ENCODE assay signal across 13 mouse cellular contexts in genomic region chr11:108149187-108149586, GRCm38 (mm10).
DNase-seq lines count a peak whose midpoint lies in the region; ATAC-seq and TF ChIP-seq lines count a peak whose summit lies in the region.
"Had no signal": no experiment of that assay in that cellular context is flagged by ENCODE, and none has a peak within 500 bp of the region (broad histone marks: within the 10 kb centered on the region; RNA-seq: fewer than 3 reads in every experiment).

No protein-coding gene starts in this region.

- TF ChIP-seq CTCF in lung, embryonic 14.5 days (IDR thresholded peaks at IDR 0.05; ENCODE audit: low read depth), result no peak

- peaks cover 82% of the 10 kb centered on the region for H3K4me1 ChIP-seq in heart, embryonic 12.5 days (replicated peaks)
- H3K4me1 ChIP-seq in lung, embryonic 14.5 days (ENCODE audit: insufficient read depth), result peaks cover 18% of the 10 kb centered on the region
- H3K4me1 ChIP-seq in liver, embryonic 11.5 days (replicated peaks; ENCODE audit: control insufficient read depth, insufficient read depth, low read length), result peaks cover 33% of the 10 kb centered on the region
- peaks cover 22% of the 10 kb centered on the region for H3K4me1 ChIP-seq in stomach, embryonic 15.5 days

- H3K4me2 ChIP-seq in heart, embryonic 12.5 days, result peak overlapping the region; percentile 43
- H3K4me2 ChIP-seq in lung, embryonic 14.5 days, result no peak overlapping the region
- H3K4me2 ChIP-seq in liver, embryonic 11.5 days, result peak overlapping the region; percentile 32
- no peak overlapping the region for H3K4me2 ChIP-seq in stomach, embryonic 15.5 days
- H3K4me2 ChIP-seq: limb, embryonic 13.5 days had no signal

- 3% methylated on average over 9 of the region's 9 CpGs for WGBS in heart, embryonic 12.5 days
- WGBS in lung, embryonic 14.5 days, result 27% methylated on average over 9 of the region's 9 CpGs
- 16% methylated on average over 9 of the region's 9 CpGs for WGBS in liver, embryonic 11.5 days
- 37% methylated on average over 9 of the region's 9 CpGs for WGBS in stomach, embryonic 15.5 days

- H3K9me3 ChIP-seq in heart, embryonic 12.5 days (replicated peaks), result no peaks in the 10 kb centered on the region
- H3K9me3 ChIP-seq in lung, embryonic 14.5 days (ENCODE audit: low read depth, low read length), result no peaks in the 10 kb centered on the region
- H3K9me3 ChIP-seq in liver, embryonic 11.5 days (ENCODE audit: control insufficient read depth, low read length), result no peaks in the 10 kb centered on the region
- no peaks in the 10 kb centered on the region for H3K9me3 ChIP-seq in stomach, embryonic 15.5 days
- H3K9me3 ChIP-seq: limb, embryonic 13.5 days had no signal

- ATAC-seq in heart, embryonic 12.5 days (ENCODE audit: insufficient number of reproducible peaks, low FRiP score), result no peak; the same call in 1 of the 2 replicates
- ATAC-seq in lung, embryonic 14.5 days (ENCODE audit: insufficient read depth), result no peak
- ATAC-seq in liver, embryonic 11.5 days (replicated peaks; ENCODE audit: low FRiP score), result peak; percentile 58
- peak; percentile 9; the same call in 1 of the 2 replicates for ATAC-seq in stomach, embryonic 15.5 days (ENCODE audit: insufficient read depth, low FRiP score, low read depth)

- 0 out of 2 replicates have a peak overlapping the region, but pooled peaks have one; percentile 1 for H3K9ac ChIP-seq in heart, embryonic 12.5 days
- no peak overlapping the region for H3K9ac ChIP-seq in lung, embryonic 14.5 days
- H3K9ac ChIP-seq in liver, embryonic 11.5 days (ENCODE audit: low read depth, low read length), result no peak overlapping the region
- H3K9ac ChIP-seq in stomach, embryonic 15.5 days, result no peak overlapping the region
- H3K9ac ChIP-seq: limb, embryonic 13.5 days had no signal

- no peaks in the 10 kb centered on the region for H3K36me3 ChIP-seq in heart, embryonic 12.5 days
- H3K36me3 ChIP-seq in lung, embryonic 14.5 days (ENCODE audit: insufficient read depth), result no peaks in the 10 kb centered on the region
- H3K36me3 ChIP-seq in liver, embryonic 11.5 days (ENCODE audit: control insufficient read depth, insufficient read depth, low read length), result no peaks in the 10 kb centered on the region
- H3K36me3 ChIP-seq in stomach, embryonic 15.5 days, result no peaks in the 10 kb centered on the region
- H3K36me3 ChIP-seq: limb, embryonic 13.5 days had no signal

- H3K4me3 ChIP-seq in heart, embryonic 12.5 days, result no peak overlapping the region
- H3K4me3 ChIP-seq in lung, embryonic 14.5 days (ENCODE audit: low read depth, low read length), result no peak overlapping the region
- no peak overlapping the region for H3K4me3 ChIP-seq in liver, embryonic 11.5 days (ENCODE audit: low read depth, low read length)
- no peak overlapping the region for H3K4me3 ChIP-seq in stomach, embryonic 15.5 days (replicated peaks)
- H3K4me3 ChIP-seq: limb, embryonic 13.5 days had no signal

- H3K27me3 ChIP-seq in heart, embryonic 12.5 days (replicated peaks), result no peaks in the 10 kb centered on the region
- no peaks in the 10 kb centered on the region for H3K27me3 ChIP-seq in lung, embryonic 14.5 days (ENCODE audit: insufficient read depth, low read length)
- H3K27me3 ChIP-seq in liver, embryonic 11.5 days (replicated peaks; ENCODE audit: control insufficient read depth, insufficient read depth, low read length), result 0 out of 2 replicates have a peak, but pooled peaks cover 3% of the 10 kb centered on the region
- H3K27me3 ChIP-seq in stomach, embryonic 15.5 days (replicated peaks), result no peaks in the 10 kb centered on the region
- H3K27me3 ChIP-seq: limb, embryonic 13.5 days had no signal

- peak overlapping the region; percentile 95 for H3K27ac ChIP-seq in heart, embryonic 12.5 days (ENCODE audit: poor library complexity, severe bottlenecking)
- H3K27ac ChIP-seq in lung, embryonic 14.5 days (ENCODE audit: low read depth), result no peak overlapping the region
- no peak overlapping the region for H3K27ac ChIP-seq in liver, embryonic 11.5 days (ENCODE audit: low read depth, low read length)
- H3K27ac ChIP-seq in stomach, embryonic 15.5 days, result no peak overlapping the region

- no peak for DNase-seq in heart, adult 11 months
- DNase-seq in lung, embryonic 14.5 days, result peak; percentile 46
- no peak for DNase-seq in lung, postnatal 14 days
- DNase-seq in liver, embryonic 11.5 days (ENCODE audit: low spot score), result no peak
- DNase-seq in adipocyte (ENCODE audit: low spot score), result no peak
- DNase-seq in thymus, postnatal 25 days, result no peak
- DNase-seq: cerebellum, postnatal 36 days; gastrocnemius, postnatal 36 days; kidney, adult 8-10 months; thymus, postnatal 14 days had no signal

Comparison
In these comparisons a context has a peak if more than half of its experiments do, and no peak if none do; other contexts are left out.
1. ATAC-seq: peak in liver, embryonic 11.5 days (single experiment) and stomach, embryonic 15.5 days (single experiment); none in heart, embryonic 12.5 days (single experiment) and lung, embryonic 14.5 days (single experiment).
2. H3K4me2 ChIP-seq: peak in heart, embryonic 12.5 days (single experiment) and liver, embryonic 11.5 days (single experiment); none in lung, embryonic 14.5 days (single experiment) and stomach, embryonic 15.5 days (single experiment).